Mouse (Mus musculus): ENCODE measurements around the gene Rnf144b.

- TF ChIP-seq CTCF (IDR thresholded peaks at IDR 0.05; ENCODE audit: low read depth, low read length) (no peak), GATA1 (IDR thresholded peaks at IDR 0.05; ENCODE audit: borderline replicate concordance, low read length) (no peak), TAL1 (conservative IDR thresholded peaks at IDR 0.05; ENCODE audit: low read depth, low read length) (no peak), GATA2 (IDR thresholded peaks at IDR 0.05; ENCODE audit: borderline replicate concordance, low read depth, low read length) (no peak), POLR2AphosphoS5 (IDR thresholded peaks at IDR 0.05; ENCODE audit: insufficient replicate concordance, low read depth, low read length) (no peak)
Measured at GRCm38 (mm10) chr13:47223576-47224538, 101.4 kb downstream of the Rnf144b start.
